Mouse (Mus musculus) ES-Bruce4 (cell line): ENCODE results near the gene Tspan13.

ENCODE experiments used
- CTCF ChIP-seq: IDR thresholded peaks from one replicate; pipeline ENCODE4 v1.8.1; 2011; ENCODE audit warnings: low read depth, low read length
- POLR2A ChIP-seq: IDR thresholded peaks from one replicate; pipeline ENCODE4 v1.8.1; 2011; ENCODE audit warnings: low read length; ENCODE audit not compliant: insufficient read depth

DNA sequence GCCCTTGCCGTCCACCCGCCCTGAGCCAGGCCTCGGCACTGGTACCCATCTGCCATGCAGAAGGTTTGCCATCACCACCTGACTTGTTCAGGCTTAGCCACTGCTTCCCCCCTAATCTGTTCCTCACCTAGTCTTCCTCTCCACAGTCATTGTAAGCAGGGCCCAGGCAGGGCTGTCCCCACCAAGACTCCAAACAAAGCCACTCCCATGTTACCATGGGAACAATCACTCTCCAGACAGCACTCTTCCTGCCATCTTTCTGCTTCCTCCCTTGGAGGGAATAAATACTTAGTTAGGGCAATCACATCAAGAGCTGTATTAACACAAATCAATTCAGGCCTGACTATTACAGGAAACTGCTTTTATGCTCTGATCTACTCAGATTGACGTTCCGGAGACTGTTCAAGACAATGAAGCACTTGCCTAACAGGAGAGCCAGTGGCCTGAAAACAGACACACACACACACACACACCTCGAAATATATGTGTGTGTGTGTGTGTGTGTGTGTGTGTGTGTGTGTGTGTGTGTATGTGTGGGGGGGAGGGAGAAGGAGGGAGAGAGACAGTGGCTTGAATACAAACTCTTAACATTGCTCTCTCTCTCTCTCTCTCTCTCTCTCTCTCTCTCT lies 60.5 kb downstream of the Tspan13 start:
- TF ChIP-seq CTCF (no peak), POLR2A (no peak)
